Mouse (Mus musculus) urinary bladder, postnatal 36 days (tissue): ENCODE measurements at regions not wholly inside any gene's neighbourhood (a gene's known extent, or its start where the extent isn't known, plus 50 kb on each side); places are given as distances from the start of the nearest gene placed in this dataset.

Source experiments
- DNase-seq, 2 experiments: peaks; one replicate each; pipeline ENCODE4 v3.0.0; 2022; ENCODE audit warnings: low spot score in 2 of 2, mixed read lengths in 1 of 2

DNA sequence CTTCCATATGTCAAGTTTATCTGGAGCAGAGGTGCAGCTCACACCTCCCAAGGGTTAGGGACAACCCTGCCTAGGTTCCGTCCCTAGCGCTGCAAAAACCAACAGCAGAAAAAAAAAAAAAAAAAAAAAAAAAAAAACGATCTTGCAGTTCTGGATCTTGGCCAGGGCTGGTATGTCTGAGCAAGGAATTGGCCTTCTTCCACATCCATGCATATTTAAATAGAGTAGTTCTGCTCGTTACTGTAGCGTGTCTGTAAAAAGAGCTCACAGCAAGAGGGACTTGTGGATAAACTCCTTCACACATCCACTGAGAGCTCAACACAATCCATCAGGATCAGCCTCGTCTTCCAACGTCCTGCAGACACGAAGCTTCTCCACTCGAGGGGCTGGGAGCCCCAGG is 639.4 kb upstream of the Adam5 start:
- no peak for DNase-seq

DNA sequence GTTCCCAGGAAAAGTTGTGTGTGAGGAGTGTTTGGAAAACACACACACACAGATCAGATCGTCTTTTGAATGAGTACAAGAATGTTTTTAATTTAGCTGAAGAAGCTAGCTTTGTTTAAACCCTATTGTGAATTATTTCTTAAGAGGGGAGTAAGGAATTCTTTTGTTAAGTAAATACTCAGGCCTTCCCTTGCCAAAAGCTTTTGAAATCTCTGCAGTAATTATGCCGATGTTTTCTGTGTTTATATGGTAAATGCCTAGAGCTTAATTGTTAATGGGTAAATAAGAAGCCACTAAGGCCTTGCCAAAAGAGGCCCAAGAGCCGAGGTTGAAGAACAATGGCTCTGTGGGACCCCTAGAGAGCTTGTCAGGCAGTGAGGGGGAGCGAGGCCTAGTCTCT is 638.3 kb upstream of the Adam5 start:
- DNase-seq, result no peak

DNA sequence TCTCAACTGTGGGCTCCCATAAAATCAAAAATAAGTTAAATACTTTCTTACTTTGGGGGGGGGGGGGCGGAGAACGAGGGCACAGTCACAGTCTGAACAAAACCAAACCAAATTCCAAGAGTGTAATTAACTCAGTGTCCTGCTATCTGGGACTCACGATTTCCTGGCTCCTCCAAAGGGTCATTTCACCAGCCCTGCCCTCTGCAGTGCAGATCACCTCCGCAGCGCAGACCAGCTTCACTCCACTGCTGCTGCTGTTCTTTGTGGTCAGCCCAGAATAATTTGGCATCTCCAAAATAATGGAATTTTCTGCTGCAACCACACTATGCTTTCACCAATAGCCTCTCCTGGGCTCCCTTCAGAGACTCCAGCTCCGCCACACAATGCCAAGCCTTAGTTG is 631.5 kb upstream of the Adam5 start:
- no peak for DNase-seq

DNA sequence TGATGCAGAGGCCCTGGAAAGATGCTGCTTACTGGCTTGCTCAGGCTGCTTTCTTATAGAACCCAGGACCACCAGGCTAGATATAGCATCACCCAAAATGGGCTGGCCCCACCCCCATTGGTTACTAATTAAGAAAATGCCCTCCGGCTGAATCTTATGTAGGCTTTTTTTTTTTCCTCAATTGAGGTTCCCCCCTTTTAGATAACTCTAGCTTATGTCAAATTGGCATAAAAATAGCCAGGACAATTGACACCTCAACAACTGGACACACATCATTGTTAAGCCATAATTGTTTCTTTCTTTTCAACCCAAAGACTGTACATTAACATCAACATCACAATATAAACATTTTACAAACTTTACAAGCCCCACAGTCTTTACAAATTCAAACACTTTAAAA is 630.8 kb upstream of the Adam5 start:
- no peak for DNase-seq

DNA sequence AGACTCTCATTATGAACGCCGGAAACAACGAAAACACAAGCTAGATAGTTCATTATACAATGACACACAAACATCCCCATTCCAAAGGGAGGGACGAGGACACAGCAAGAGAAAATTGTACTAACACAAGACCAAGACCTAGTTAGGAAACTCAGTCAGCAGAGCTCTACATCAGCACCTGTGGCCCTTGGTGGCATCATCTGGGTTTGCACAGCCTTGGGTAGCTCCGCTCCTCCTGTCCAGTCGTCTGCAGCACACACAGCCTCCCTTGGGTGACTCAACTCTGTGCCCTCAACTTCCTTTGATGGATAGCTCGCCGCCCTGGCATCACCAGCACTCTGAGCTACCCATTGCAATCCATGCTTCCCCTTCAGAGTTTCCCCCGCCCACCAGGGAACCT is 629.7 kb upstream of the Adam5 start:
- DNase-seq, result no peak

DNA sequence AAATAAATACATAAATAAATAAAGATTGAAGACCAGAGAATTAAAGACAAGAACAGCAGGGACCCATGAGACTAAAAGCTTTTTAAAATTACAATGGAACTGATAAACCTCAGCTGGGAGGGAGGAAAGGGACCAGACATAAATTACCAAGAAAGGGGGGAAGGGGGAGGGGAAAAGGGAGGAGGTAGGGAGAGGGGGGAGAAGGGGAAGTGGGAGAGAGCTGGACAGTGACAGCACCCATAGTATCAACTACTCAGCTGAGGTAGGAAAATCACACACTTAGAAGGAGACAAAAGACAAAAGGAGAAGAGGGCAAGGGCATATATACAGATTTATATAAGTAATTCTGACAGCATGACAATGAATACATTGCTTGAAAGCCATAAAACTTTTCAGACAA is 626.4 kb upstream of the Adam5 start:
- no peak for DNase-seq

DNA sequence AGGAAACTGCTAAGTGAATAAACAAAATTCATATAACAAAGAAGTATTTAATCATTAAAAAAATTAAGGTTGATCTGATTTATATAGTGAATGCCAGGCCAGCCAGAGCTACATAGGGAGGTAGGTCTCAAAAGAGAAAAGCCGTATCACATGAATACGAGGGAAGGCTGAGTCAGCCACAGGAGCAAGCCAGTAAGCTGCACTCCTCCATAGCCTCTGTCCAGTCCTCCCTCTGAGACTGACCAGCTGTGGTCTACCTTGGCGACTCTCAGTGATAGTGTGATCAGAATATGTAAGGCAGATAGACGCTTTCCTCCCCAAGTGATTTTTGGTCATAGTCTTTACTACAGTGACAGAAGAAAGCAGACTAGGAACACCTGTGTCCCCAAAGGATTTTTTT is 625.4 kb upstream of the Adam5 start:
- no peak for DNase-seq

DNA sequence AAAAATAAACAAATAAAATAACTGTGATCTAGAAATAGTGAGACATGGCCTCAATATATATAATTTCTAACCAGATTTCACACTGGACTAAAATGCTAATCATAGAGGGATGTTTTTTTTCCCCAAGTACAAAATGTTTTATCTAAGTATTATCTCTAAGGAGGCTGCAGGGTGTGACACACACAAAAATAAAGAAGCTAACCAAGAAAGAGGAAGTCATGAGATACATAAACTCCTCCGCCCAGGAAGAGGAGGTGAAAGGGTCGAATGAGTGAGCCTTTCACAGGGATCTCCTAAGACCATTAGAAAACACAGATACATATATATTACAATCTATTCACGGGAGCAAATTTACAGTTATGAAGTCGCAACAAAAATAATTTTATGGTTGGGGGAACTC is 623.7 kb upstream of the Adam5 start:
- no peak for DNase-seq

DNA sequence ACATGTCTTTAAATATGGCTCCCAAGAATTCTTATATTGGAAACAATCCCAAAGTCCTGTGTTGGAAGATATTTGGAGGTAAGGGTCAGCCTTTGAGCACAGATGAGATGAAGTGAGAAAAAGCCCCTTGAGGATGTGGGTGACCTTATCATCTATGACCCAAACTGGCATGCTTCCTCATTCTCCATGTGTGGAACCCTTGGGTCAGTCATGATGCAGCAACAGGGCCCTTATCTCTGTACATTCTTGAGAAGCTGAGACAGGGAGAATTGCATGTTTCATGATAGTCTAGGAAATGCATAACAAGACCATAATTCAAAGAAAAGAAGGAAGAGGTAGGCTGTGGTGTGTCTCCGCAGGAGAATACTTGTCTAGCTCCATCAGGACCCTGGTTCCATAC is 621.8 kb upstream of the Adam5 start:
- DNase-seq, result no peak

DNA sequence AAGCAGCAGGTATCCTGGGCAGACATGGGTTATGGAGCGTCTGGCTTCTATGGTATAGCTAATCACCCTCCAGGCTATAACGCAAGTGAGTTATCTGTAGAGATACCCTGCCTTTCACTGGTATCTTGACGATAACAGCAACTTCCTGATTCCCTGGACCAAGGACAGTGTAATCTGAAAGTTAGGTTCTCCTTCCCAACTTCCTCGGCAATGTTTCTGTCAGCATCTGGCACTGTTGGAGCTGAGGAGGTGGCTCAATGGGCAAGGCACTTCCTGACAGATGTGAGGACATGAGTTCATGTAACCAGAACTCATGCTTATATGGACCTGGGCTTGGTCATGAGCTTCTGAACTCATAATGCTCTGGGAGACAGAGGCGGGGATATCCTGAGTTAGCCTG is 620.9 kb upstream of the Adam5 start:
- DNase-seq, result no peak

DNA sequence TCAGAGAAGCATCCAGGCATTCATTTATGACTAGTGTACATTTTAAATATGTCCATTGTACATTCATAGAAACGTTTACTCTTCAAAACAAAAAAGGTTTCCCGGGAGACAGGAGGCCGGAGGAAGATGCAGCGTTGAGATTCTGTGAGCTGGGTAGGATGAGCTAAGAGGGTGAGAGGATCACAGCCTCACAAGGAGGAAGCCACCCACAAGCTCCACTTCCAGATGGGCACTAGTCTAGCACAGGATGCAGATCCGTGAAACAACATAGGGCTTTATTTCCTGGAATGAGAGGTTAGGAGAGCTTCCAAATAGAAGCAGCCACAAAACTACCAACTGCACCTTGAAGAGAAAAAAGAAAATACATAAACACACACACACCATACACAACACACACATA is 619.4 kb upstream of the Adam5 start:
- DNase-seq, result no peak

DNA sequence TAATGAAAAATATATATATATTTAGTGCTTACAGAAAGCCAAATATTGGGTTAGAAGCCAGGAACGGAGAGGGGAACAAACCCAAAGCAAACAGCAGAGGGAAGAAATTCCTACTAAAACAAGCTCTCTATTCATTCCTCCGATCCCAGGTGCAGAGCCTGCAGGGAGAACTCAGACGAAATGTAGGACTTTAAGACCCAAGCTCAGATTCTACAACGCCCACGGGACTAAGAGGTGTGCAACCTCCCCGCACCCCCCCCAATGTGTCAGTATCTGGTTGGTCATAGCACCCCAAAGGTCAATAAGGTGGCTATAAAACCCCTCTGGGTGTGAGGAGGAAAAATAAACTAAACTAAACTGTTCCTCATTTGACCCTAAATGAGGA is 616.9 kb upstream of the Adam5 start:
- DNase-seq, result no peak

DNA sequence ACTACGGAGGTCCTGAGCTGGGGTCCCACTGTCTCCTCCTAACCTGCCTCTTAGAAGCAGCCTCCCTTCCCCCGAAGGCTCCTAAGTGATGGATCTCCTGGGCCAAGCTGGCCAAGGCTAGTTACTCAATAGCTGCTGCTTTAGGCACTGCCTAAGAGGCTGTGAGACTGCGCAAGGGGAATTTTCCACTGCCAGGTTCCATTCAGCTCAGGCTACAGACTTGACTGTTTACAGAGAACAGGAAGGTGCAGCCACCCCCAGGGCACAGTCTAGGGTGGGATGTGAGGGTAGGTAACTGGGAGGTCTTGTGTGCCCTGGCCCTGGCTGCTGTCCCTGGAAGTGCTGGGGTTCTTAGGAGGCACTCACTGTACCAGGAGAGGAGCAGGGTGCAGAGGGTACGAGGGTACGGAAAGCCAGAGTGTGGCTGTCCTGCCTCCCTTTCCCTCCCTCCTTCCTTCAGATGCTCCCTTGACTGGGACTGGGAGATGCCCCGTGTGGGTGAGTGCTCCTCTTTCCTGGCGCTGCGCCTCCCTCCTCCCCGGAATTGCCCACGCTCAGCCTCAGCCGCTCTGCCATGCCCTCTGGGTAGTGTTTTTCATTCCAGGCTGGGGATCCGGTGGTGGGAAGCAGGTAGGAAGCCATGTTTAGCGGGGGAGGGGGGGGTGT is 616.4 kb upstream of the Adam5 start:
- DNase-seq, result peak in 1 of 2 experiments; percentile 40

DNA sequence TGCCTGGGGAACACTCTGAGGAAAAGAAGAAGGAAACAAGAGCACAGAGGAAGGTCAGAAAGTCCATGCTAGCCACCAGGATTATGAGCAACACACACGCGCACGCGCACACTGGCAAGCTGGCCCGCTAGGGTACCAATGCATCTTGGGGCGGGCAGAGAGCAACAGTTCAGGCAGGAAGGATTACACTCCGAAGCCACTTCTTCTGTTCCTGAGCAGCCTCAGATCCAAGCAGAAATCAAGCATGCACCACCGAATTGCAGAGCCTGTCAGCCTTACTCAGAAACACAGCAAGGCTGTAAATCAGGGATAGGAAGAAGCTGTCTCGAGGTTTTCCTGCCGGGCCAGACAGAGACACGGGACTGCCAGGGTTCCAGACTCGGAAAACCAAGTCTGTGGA is 615.8 kb upstream of the Adam5 start:
- peak; percentile 14 to 31 for DNase-seq

DNA sequence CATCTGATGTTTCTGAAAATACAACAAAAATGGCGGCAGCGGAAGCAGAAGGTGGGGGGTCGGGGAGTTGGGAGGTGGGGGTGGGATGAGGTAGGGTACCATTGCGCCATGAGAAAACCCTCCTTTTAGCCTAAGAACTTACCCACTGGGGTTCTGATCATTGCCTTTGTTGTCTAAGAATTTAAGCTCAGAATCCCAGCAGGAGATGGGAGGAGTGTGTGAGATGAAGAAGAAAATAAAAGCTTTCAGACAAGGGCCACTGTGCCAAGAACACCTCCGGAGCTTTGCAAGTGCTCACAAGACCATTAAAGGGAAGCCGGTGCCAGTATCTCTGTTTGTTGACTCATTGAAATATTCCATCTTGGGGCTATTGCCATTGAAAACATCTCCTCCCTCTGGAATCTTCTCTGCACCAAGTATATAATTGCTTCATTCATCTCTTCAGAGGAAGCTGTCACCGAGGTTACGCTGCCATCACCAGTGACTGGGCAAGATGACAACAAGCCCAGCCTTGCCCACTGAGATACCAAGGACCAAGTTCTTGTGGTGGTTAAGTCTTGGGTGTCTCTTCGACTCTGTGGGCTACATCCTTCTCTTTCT is 614.0 kb upstream of the Adam5 start:
- no peak for DNase-seq

DNA sequence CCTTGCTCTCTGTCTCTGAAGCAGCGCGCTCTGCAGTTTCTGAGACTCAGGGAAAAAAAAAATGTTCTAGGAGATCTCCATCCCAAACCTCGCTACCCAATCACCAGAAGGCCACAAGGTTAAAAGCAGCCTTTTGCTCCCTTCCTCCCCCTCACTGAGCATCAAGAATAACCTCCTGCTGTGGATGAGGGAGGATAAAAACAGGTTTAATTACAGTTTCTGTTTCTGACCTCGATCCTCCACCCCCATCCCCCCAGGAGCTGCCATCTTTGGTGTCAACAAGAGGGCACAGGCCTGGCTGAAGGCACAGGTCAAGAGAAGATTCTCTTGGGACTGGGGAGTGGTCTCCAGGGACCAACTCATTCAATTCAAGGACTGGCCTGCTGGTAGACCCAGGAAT is 613.0 kb upstream of the Adam5 start:
- DNase-seq, result no peak

DNA sequence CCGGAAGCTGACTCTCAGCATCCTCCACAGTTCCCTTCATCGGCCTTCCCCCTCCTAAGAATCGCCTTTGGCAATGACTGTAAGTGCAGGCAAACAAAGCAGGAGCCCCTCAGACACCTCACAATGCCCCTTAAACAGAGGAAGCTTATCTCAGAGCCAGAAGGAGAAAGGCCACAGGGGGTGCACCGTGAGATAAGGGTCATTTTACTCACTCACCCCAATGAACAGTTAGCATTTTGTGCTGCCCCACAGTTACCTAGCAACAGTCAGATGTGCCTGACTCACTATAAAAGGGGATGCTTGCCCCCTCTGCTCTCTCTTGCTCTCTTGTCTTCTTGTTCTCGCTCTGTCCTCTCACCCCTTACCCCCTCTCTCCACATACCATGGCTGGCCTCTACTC is 606.4 kb upstream of the Adam5 start:
- no peak for DNase-seq

DNA sequence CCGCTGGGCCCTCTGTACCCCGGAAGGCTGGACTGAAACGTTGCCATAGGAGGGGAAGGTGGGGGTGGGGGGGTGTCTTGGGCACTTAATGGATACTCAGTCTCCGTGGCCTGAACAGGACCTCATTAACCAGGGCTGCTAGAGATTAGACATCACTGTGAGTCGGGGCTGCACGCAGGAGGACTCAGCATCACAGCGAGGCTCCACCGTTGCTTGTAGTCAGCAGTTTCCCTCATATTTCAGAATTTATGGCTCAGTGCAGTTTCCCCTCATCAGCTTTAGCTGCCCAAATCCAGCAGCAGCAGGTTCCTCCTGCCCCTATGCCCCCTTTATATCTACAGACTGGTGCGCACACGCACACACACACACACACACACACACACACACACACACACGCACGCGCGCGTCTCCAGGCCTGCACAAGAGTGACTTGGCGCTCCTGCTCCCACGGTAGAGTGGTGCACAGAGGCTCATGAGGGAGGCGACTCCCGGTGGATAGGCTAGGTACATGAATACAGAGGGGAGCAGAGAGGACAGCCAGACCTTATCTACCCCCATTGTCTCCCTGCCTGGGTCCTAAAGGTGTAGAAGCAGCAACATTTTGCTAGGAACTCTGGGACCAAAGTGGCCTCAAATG is 605.8 kb upstream of the Adam5 start:
- DNase-seq, result no peak

DNA sequence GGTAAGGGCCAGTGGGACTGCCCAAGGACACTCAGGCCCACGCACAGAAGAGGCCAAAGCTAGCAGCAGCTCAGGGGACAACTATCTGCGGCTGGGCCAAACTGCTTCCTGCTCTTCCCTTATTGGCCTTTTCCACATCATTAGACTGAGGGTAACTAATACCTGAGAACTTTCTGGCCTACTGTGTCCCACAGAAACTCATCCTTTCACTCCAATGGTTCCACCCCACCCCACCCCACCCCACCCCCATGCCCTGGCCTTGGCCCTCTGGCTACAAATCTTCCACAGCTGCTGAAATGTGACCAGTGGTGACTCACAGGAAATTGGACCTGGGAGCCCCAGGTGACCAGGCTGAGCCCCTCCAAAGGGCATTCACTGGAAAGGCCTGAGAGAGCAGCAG is 604.6 kb upstream of the Adam5 start:
- no peak for DNase-seq

DNA sequence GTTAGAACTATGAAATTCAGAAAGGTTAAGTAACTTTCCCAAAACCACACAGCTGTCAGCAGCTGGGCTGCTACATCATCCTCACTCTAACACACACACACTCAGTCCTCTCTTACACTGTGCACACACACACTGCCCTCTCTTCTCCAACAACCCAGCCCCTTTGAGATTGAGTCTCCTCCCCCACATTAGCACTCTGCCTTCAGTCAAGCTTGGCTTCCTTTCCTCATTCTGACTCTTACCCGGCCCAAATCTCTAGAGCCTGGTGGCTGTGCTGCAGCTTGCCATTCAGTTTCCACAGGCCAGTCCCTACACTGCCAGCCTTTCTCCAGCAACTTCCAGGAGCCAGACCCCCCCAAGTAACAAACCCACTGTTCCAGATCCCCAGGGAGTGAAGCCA is 602.0 kb upstream of the Adam5 start:
- no peak for DNase-seq

DNA sequence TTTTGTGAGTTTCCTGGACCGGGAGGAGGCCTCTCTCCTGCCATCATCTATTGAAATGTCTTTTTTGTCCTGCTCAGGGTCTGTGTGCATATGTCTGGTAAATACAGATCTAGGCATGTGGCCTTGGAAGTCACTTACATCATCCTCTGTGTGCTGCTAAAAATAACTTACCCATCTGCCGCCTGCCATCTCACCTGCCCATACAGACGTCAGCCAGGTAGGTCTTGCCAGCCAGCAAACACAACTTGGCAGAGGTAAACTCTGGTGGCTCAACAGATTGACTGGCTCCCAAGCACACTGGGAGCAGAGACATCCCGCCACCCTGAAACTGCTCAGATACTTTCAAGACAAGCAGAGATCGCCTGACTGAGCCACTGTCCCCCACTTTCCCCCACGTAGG is 597.3 kb upstream of the Adam5 start:
- no peak for DNase-seq

DNA sequence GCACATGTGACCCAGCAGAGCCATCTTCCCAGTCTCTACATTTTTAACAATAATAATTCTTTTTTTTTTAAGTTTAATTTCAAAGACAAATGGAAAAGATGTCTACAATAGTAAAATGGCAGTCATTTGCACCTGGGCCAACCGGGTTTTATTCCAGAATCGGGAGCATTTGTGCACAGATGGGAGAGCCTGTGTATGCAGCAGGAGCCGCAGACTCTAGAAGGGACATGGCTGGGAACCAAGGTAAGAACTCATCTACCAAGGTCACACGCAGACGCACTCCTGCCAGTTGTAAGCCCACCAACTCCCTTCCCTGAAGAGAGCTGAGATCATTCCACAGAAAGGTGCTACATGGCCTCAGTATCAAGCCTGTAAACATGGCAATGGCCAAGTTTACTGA is 586.4 kb upstream of the Adam5 start:
- no peak for DNase-seq

DNA sequence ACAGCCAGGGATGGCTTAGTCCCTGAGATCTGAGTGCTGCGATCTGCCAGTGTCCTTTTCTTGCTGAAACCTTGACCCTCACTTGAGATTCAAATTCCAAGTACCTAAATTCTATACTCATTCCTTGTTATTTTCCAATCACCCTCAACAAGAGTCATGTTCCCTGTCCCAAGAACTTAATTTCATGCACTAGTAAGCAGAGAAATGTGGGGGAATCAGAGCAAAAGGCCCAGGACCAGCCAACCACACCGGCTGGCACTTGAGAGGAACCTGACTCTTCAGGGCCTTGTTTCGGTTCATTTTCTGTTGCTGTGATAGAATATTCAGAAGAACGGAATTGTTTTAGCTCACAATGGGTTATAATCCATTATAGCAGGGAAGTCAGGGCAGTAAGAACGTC is 583.7 kb upstream of the Adam5 start:
- no peak for DNase-seq

DNA sequence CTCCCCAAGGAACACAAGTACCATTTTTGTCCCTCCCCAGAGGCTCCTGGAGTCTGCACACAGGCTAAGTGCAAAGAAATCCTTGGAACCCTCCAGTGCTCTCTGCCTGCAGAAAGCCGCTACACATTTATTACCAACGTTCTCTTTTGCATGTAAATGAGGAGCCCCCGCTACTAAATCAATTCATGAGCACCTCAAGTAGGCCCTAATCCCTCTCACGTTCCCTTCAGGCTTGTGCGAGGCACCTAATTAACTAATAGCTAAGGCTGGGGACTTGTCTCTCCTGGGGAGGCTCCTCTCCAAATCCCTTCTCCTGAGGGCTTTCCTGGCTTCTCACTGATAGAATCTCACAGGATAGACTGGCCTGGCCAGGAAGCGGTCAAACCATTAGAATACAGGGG is 568.6 kb upstream of the Adam5 start:
- no peak for DNase-seq
